Mouse (Mus musculus) spleen, adult 12 weeks (tissue): Measurements from ENCODE around the gene Cep89.

Experiments
- DNase-seq: peaks from one replicate; pipeline ENCODE4 v3.0.0; 2022; ENCODE audit warnings: low spot score

Cep89 gene

DNA sequence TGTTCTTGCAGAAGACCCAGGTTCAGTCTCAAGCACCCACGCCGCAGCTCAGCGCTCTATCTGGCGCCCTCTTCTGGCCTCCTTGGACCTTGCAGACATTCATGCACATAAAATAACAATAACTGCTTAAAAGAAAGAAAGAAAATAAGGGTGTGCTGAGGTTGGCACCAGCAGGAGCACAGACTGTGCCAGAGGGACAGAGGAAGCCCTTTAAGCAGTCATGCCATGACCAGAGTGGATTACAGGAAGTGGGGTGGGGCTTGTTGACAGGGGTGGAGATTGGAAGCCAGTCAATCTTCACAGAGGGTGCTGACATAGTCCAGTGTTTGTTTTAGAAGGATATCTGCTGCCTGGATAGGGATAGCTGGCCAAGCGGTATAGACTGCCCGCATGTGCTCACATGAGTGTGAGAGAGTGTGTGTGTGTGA lies 10.3 kb upstream of the Cep89 start:
- no peak for DNase-seq

DNA sequence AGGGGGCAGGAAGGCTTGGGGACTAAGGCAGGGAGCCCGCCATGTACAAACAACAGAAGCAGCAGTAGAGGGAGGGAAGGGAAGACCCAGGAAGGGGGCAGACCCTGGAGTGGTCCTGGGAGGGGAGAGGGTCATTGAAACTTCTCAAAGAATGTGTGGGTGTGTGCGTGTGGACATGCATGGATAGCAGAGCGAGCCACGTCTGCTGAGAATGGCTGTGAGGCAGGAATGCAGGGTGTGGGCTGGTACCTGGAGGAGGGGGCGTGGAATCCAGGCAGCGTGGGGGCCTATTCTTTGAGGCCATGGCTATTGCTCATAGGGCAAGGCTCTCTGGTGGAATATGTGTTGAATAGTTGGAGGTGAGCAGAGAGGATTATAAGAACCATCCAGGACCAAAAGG lies 8.1 kb upstream of the Cep89 start:
- DNase-seq = no peak

DNA sequence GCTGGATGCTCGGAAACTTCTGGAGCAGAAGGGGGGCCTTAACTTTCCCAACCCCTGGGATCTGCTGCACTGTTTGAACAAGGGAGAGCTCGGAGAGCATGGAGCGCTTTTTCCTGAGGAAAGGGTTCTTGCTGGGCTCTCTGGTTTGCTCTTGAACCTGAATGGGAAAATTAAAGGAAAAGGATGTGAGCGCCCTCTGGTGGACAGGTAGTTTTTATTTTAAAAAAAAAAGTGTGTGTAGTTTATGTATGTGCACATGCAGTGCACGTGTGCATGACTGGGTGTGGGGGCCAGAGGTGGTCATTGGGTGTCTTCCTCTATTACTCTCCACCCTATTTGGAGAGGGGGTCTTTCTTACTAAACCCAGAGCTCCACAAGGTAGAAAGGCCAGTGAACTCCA lies 3.9 kb upstream of the Cep89 start:
- no peak for DNase-seq

DNA sequence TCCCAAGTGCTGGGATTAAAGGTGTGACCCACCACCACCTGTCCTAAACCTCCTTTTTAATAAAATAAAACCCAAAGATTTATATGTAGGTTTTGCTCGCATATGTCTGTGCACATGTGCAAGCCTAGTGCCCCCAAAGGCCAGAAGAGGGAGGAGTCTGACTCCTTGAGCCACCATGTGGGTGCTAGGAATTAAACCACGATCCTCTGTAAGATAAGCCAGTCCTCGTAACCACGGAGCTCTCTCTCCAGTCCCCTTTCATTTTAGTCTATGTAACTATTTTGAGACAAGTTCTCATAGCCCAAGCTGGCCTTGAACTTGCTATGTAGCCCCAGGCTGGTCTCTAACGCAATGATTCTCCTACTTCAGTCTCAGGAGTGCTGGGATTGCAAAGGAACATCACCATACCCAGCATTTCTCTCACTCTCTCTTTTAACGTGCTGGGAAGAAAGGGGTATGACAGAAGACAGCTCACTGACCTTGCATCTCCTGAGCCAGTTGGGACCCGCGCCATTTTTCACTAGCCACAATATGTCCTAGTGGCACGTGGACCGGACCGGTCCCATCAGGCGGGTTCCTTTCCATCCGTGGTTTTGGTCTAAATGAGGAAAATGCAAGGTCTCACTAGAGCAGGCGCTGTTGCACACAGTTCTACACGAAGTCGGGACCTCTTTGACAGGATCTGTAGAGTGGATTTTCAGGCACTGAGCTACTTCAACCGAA lies 940 bp upstream of the Cep89 start:
- DNase-seq = no peak

DNA sequence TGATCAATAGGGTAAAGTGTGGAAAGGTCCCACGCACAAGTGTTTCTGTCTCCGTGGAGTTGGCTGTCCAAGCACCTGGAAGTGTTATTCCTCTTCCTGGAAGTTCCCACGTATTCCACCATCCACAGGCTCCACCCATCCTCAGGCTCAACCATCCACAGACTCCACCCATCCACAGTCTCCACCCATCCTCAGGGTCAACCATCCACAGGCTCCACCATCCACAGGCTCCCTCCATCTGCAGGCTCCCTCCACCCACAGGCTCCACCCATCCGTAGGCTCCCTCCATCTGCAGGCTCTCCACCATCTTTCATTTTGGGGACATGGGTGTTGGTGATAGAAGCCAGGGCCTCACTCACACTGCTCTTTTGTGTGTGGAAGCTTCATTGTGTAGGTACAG lies 4.3 kb downstream of the Cep89 start:
- DNase-seq = no peak

DNA sequence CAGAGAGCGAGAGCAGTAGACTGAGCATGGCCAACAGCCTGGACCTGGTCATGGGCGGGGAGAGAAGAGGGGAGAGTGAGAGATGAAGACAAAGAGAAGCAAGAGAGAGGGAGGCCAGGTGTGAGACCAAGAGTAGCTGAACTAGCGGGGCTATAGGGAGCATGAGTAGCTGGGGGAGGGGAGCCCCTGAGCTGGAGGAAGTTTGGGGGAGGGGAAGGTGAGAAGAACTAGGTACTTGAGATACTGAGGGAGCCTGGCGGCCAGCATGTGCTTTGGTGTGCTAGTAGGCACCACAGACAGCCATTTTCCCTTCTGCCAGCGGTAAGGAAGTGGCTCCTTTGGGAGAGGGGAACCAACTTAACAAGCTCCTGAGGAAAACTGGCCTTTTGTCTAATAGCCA lies 18.4 kb downstream of the Cep89 start:
- DNase-seq = no peak

DNA sequence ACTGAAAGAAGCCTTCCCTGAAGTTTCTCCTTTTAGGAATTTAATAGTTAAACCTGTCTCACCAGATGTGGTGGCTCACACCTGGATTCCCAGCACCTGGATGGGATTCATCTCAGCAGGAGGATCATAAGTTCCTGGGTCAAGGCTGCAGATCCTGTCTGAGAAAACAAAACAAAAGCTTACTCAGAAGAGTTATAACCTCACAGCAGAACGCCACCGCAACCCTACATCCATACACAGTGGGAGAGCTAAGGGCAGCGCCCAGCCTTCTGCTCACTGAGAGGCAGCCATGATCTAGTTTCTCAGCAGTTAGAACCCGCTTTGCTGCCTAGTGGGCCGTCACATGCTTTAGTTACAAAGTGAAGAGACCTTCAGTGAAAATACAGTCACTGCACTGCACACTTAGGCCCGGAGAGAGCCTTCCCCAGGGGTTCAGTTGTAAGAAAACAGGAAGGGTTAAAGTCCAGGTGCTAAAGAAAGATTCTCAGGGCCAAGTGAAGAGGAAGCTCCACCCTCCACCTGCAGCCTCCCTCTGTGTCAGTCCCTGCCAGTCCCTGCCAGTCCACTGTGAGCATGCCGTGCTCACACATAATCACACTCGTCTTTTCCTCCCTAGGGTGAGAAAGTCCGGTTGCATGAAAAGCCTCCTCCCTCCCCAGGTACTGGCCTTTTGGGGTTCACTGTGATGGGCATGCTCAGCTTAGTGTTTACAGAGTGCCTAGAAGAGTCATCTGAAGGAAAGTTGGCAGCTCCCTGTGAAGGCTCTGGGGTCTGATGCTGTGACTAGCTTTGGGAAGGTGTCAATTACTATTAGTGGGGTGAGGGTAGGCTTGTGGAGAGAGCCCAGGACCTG lies 19.2 kb downstream of the Cep89 start:
- no peak for DNase-seq

DNA sequence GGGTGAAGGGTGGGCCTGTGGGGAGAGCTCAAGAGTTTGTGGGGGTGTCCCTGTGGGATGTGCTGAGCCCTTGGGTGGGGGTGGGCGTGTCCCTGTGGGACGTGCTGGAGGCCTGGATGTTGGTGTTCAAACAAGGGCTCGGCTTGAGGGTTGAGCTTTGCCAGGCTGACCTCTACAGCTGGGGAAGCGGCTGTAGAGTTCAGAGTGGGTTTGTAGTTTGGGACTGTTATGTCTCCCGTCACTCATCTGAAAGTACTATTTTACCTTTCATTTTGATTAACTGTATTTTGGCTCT lies 19.8 kb downstream of the Cep89 start:
- DNase-seq = no peak

DNA sequence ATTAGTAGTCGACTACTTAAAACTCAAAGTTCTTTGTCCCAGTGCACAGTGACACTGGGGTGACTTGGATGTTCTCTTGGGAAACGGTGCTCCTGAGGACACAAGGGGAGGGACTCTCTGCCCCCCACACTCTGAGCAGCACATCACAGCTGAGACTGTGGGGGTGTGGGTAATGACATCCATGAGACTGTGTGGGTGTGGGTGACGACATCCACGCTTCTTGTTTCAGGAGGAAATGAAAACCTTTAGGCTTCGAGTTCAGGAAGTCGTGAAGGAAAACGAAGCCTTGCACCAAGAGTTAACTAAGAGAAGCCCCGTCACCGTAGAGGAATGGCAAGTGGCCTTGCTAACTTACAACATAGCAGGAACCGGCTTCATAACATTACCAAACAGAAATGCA lies 26.2 kb downstream of the Cep89 start:
- no peak for DNase-seq

DNA sequence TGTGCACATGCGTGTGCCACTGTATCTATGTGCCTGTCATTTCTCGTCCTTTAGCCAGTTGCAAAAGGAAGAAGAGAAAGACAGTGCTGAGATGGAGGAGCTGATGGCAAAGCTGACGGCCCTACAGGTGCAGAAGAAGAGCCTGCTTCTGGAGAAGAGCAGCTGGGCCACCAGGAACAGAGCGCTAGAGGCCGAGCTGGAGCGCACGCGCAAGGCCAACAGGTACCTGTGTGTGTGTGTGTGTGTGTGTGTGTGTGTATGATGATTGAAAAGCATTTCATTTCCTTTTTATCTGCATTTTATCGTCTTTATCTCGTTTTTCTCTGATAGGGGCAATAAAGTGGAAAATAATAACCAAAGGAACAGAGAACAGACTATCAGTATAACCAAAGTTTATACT lies 31.3 kb downstream of the Cep89 start:
- DNase-seq = no peak

DNA sequence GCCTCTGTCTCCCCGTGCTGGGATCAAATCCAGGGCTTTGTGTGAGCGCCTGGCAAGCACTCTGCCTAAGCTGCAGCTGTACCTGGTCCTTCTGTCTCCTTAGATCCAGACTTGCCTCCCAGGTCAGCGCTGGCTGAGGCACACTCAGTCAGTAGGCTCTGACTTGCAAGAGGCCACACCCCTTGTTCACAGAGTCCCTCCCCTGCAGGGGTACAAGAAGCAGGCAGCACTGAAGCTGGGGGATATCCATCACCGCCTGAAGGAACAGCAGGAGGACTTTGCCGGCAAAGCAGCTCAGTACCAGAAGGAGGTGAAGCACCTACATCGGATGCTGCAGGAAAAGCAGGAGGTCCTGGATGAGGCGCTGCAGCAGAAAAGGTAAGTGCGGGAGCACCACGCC lies 38.4 kb downstream of the Cep89 start:
- DNase-seq = no peak

DNA sequence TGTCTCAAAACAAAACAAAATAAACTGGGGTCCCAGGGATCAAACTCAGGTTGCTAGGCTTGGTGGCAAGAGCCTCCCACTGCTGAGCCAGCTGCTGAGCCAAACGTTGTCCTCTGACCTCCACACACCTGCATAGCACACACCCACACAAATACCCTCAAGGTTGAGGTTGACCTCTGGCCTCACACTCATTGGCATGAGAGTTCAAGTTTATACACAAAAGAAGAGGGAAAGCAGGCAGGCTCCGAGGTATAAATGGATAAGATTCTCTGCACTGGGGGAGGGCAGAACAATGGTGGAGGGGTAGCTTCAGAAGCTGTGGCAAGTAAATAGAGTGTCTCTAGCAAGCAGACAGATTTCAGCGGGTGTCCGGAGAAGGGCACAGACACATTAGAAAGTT lies 50.7 kb downstream of the Cep89 start:
- no peak for DNase-seq

DNA sequence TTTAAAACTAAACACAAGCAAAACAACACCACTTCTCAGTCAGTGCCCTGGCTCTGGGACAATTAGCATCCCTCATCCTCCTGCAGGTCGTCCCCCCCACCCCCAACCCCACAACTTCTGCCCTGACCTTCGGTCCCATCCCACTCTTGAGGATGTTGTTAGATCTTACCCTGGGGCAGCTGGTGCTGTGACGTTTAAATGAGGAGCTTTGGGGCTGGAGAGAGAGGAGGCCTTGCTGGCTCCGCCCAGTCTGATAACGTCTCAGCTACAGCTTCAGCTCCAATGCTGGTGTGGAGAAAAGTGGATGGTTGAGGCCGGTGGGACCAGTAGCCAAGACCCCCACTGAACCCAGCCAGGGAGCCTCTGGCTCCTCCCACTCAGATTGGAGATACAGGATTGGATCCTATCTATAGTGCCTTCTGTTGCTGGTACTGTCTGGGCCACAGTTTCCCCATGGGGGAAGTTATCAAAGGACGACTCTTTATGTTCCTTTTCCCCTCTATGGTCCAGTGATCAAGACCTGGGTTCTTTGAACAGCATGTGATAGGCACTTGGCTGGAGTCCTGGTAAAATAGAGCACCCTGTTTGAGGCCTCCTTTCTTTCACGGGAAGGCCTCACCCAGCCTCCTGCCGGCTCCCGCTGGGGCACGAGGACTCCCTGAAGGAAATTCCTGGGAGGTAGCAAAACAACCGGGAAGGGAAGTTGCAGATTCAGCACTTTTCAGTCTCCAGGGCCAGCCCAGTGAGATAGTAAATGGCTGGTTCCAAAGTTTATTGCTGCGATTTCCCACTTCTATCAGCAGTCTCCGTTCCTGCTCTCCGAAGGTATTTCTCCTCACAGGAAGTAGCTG lies 51.4 kb downstream of the Cep89 start, which contains the start of gene Slc7a9:
TSS of gene Slc7a9 (plus strand) at position 801 of the 851 bp plus-strand sequence.
- no peak for DNase-seq

DNA sequence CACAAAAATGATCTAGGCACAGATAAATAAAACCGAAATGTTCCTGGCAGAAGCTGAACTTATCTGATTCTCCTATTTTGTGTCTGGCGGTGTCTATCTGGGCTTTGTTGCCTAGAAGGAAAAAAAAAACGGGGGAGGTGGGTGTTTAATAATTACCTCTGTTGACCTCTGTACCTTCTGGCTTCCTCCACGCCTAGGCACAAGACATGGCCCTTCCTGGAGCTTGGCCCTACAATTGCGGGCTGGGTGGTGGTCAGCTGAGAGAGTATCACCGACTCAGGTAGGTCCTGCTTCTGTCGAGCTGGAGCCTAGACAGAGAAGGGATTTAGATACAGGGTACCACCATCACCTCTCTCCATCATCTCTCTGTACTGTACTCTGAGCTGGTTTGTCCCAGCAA lies 52.0 kb downstream of the Cep89 start:
- DNase-seq = no peak

DNA sequence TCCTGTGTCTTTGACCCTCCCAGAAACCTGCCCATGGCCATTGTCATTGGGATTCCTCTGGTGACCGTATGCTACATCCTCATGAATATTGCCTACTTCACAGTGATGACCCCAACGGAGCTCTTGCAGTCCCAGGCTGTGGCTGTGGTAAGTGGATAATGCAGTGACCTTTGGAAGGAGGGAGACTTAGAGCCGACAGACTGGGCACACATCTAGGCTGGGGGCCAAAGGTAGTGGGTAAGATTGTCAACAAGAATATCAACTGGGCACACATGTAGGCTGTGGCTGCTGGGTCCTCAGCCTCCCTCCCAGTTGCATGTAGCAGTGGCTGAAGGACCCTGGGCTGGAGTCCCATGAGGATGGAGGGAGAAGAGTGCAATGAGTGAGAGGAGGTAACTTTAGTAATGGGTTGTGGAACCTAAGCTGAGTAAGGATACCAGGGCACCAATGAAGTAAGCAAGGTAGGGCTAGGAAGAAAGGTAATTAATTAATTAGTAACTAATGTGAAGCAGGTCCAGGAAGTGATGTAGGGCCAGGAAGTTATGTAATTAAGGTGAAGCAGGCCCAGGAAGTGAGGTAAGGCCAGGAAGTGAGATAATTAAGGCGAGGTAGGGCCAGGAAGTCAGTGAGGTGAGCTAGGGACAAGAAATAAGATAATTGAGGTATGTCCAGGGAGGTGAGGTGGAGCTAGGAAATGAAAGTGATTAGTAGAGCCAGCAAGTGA lies 59.4 kb downstream of the Cep89 start:
- DNase-seq = no peak

DNA sequence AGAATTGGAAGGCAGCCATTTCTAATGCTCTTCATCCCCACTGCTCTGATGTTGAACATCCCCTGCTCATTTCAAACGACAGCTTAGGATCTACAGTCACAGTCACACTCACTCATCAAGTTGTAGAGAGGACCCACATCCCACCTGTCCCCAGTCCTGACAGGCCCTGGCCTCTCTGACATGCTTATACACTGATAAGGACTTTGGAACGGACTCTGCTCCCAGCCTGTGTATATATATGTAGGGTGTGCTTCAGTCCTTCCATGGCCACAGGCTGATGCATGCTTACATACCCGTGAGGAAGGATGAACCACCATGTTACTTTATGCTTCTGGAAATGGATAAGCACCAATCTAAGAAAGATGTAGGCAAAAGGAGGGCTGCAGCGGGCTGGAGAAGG lies 64.1 kb downstream of the Cep89 start:
- no peak for DNase-seq

DNA sequence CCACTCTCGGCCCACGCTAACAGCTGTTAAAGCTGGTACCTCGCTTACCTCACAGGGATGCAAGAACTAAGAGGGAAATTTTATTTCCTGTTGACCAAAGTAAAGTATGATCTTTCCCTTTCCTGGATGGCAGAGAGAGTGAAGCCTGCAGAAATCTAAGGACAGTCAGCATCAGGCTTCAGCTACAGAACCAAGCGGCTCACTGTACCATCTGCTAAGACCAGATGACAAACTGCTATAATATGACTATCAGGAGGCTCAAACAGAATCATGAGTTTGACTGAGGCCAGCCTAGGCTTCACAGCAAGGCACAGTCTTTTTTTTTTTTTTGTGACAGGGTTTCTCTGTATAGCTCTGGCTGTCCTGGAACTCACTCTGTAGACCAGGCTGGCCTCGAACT lies 68.2 kb downstream of the Cep89 start:
- DNase-seq = no peak

DNA sequence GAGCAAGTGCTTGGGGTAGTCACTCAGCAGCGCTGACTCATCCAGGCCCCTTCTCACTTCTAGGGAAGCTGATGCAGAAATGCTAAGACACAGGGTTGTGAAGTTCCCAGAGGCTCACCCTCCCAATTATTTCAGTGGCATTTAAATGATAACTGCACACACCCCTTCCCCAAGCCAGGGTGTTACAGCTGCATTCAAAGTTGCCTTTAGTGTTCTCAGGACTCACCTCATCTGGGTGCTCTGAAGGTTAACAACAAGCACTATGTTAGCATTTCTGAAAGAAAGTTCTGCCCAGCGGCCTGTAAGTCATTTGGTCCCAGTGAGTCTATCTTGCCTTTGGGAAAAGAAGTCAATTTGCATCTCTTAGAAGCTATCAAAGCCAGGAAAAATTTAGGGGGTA lies 71.0 kb downstream of the Cep89 start:
- no peak for DNase-seq

DNA sequence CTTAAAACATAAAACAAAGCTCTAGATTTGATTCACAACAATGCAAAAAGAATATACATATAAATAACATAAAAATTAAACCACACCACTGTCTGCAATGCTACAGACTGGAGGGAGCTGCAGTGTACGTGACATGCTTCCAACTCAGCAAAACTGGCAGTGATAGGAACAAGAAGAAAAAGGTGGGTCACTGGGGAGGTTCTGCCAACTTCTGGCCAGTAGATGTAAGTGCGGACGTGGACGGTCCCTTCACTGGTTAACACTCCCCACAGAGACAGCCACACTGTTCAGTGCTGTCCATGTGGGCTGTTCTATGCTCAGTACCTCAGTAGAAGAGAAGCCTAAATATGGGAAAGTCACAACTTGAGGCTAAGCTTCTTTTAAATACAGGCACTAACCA lies 74.0 kb downstream of the Cep89 start:
- no peak for DNase-seq

DNA sequence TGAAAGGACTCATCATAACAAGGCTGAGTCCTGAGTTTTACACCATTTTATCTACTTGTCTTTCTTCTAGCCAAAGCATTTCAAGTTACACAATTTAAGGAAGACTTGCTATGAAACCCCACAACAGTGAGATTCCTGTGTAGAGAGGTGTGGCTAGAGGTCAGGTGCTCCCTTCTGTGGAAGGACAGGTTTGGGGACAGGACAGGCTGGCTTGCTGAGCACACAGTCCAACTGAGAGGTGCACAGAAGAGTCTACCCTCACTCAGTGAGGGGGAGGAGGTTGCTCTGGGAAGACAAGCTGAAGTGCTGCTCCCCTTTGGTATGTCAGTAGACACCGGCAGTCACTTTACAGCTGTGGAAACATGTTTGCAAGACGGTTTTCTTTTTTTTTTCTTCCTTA lies 79.6 kb downstream of the Cep89 start:
- no peak for DNase-seq

DNA sequence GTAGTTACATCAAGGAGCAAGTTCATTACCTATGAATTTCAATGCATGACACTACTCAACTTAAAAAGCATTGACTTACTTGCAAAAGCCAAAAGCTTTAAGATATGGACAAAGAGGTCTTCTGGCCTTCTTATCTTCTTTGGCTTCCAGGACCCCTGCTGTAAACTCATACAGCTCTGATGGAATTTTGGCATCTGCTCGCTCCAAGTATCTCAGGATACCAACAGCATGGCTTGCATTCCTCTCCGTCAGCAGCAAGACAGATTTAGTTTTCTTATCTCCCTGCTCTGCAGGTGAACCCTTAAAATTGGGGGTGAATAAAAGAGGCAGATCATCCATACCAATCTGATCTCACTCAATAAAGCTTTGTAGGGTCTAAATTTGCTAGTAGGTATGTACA lies 88.3 kb downstream of the Cep89 start:
- no peak for DNase-seq

DNA sequence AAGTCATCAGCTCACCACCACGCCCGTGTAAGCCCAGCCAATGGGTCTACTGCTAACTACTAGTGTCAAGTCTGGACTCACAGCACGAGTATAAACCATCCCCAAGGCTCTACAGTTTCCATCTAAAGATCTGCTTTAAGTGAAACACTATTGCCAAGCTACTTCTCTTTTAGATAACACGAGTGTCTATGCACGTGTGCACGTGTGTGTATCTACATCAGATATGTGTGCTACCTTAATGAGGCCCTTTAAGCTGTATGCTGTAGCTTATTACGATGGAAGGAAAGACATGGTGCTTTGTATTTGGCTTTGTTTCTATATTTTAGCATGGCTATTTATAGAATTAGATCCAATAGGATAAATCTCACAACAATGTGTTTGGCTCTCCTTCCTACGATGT lies 89.7 kb downstream of the Cep89 start:
- DNase-seq = no peak
